Mouse (Mus musculus): ENCODE results near the gene Olfr1163.
"Not testable (repeated sequence)": the region's sequence is repeated elsewhere in the genome, so short reads cannot be mapped to it uniquely, and the experiment has no call there.

Gene Olfr1163

DNA sequence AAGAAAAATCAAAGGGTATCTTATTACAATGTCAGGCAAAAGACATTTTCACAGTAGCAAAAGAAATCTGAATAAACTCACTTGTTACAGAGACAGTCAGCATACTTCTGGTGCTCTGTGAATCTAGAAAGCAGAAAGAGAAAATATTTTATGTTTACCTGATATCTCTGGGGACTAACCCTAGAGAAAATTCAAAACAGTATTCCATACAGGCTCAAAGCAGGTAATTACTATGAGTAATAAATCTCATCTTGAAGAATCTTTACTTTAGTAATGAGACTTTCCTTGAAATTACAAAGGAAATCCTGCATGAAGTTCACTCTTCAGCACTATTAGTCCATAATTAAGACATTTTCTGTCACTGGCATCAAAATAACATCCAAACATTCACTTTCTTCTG is at the start of gene Olfr1163:
Olfr1163 (minus strand) TSS at position 101 of the 400 bp plus-strand sequence.
- ATAC-seq (ENCODE audit: low TSS enrichment) = no peak

- no peak for ATAC-seq (ENCODE audit: low TSS enrichment)
These were observed 22.2 kb upstream of the Olfr1163 start, which contains the start of gene Olfr1164 for GRCm38 (mm10) chr2:88093866-88094265. Olfr1164 (minus strand) TSS chr2:88093966.

DNA sequence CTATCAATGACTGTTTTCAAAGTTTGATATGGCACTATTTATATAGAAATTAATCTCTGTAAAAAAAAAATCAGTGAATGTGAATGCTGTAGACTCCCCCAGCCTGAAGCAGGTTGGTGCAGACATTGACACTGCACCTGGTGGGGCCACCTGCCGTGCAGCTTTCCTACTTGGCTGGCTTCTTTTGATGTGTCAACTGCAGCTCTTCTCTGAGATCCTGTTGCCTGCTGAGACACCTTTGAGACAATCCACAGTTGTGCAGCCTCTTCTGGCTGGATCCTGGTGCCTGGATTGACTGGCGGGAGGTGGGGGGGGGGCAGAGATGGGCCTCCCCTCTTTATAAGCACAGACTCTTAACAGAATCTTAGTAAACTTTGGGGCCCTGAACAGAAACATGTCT is 8.0 kb downstream of the Olfr1163 start:
- ATAC-seq (ENCODE audit: low TSS enrichment) = no peak

DNA sequence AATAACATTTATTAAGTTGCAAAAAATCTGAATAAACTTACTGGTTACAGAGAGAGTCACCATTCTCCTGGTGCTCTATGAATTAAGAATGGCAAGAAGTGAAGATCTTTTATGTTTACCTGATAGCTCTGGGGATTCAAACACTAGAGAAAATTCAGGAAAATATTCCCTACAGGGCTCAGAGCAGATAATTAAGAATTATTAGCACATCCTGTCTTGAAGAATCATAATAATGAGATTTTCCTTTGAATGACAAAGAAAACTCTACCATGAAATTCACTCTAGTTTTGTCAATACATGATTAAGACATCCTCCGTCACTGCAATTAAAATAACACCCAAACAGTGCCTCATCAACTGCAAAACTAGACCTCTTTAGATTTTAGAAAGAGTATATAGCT is 20.6 kb downstream of the Olfr1163 start, which contains the start of gene Olfr1162:
Olfr1162 (minus strand) TSS at position 101 of the 400 bp plus-strand sequence.
- no peak for ATAC-seq (ENCODE audit: low TSS enrichment)

- no peak for ATAC-seq (ENCODE audit: low TSS enrichment)
These were observed 34.0 kb downstream of the Olfr1163 start, which contains the start of gene Olfr73 for GRCm38 (mm10) chr2:88037599-88037998. Olfr73 (minus strand) TSS chr2:88037699.

- ATAC-seq (ENCODE audit: low TSS enrichment) = not testable (repeated sequence)
These were observed 49.2 kb downstream of the Olfr1163 start, which contains the start of gene Olfr1161 for GRCm38 (mm10) chr2:88022474-88022873. Olfr1161 (plus strand) TSS chr2:88022774.
